Mouse (Mus musculus) midbrain, postnatal 0 days (tissue): Measurements from ENCODE around the gene Pllp. TPM values are rescaled to one million over a fixed set of nuclear protein-coding genes. Genes with fewer than 3 reads are reported as not detected.

Experiments
- ATAC-seq: fragments of 200-750 bp; cut with Nextera tagmentation; 2 replicates; pipeline ENCODE4 v1.8.0; 2017; ENCODE audit warnings: moderate number of reproducible peaks, mild to moderate bottlenecking, moderate TSS enrichment, moderate library complexity; ENCODE audit not compliant: low FRiP score
- DNase-seq: peaks from one replicate; pipeline ENCODE4 v3.0.0-alpha.2; 2015; ENCODE audit warnings: low spot score
- H3K27ac ChIP-seq: fragments of 300-500 bp; sonication (generic); 2 replicates; pipeline ENCODE4 v1.5.1; 2014; ENCODE audit warnings: low read depth, mild to moderate bottlenecking, low read length, mixed read lengths
- H3K27me3 ChIP-seq: fragments of 300-500 bp; sonication (generic); 2 replicates; pipeline ENCODE4 v1.6.1; 2014; ENCODE audit warnings: low read length, control low read depth, mixed read lengths; ENCODE audit not compliant: insufficient read depth
- H3K36me3 ChIP-seq: fragments of 300-500 bp; sonication (generic); 2 replicates; pipeline ENCODE4 v1.6.1; 2014; ENCODE audit warnings: low read length, control low read depth, mixed read lengths; ENCODE audit not compliant: insufficient read depth
- H3K4me1 ChIP-seq: fragments of 300-500 bp; sonication (generic); 2 replicates; pipeline ENCODE4 v1.6.1; 2014; ENCODE audit warnings: mild to moderate bottlenecking, control low read depth, antibody characterized with exemption, low read length, mixed read lengths; ENCODE audit not compliant: insufficient read depth
- H3K4me2 ChIP-seq: fragments of 300-500 bp; sonication (generic); 2 replicates; pipeline ENCODE4 v1.6.1; 2014; ENCODE audit warnings: low read depth, mild to moderate bottlenecking, low read length, mixed read lengths; ENCODE audit not compliant: poor library complexity, severe bottlenecking
- H3K4me3 ChIP-seq: fragments of 300-500 bp; sonication (generic); 2 replicates; pipeline ENCODE4 v1.5.1; 2014; ENCODE audit warnings: low read depth, mild to moderate bottlenecking, low read length, moderate library complexity
- H3K9ac ChIP-seq: fragments of 300-500 bp; sonication (generic); replicated peaks from 2 replicates; pipeline ENCODE4 v1.6.1; 2014; ENCODE audit warnings: mild to moderate bottlenecking, low read length, moderate library complexity, mixed read lengths; ENCODE audit not compliant: poor library complexity, severe bottlenecking
- H3K9me3 ChIP-seq: fragments of 300-500 bp; sonication (generic); 2 replicates; pipeline ENCODE4 v1.6.1; 2016; ENCODE audit warnings: low read length, control low read depth
- CTCF ChIP-seq: IDR thresholded peaks from 2 replicates; pipeline ENCODE4 v1.5.1; 2016; ENCODE audit warnings: antibody characterized with exemption, mild to moderate bottlenecking
- WGBS: fragments of 180-500 bp; shearing (Covaris S2); extraction: QIAGEN DNeasy Blood & Tissue Kit; methylation state at CpG from one replicate; pipeline ENCODE4 v1.1.7; 2014; 5-methylcytosine and 5-hydroxymethylcytosine counted together
- polyA plus RNA-seq: library from polyadenylated mRNA; unstranded; fragments of >200 nt; fragmentation: Nextera tagmentation; extraction: Ambion mirVana; gene quantifications from 2 replicates; pipeline ENCODE4 v1.2.1, GENCODE M21; 2015
- total RNA-seq: library from RNA; depleted of rRNA; stranded (reverse); fragments of >200 nt; gene quantifications from 2 replicates; pipeline ENCODE4 v1.2.3, GENCODE M21; 2014; rRNA removed

The Pllp gene
- total and polyA plus RNA-seq, 2 experiments from 2014 or later: 8.6 to 9.8 TPM

- H3K36me3 ChIP-seq: peaks cover 49% of the 10 kb centered on the region
- no peaks in the 10 kb centered on the region for H3K4me1 ChIP-seq
- DNase-seq (no peak), ATAC-seq (no peak)
- H3K9me3 ChIP-seq: no peaks in the 10 kb centered on the region
- WGBS: 95% methylated on average over 2 of the region's 2 CpGs
- TF ChIP-seq CTCF: no peak
- no peak overlapping the region for H3K4me2 ChIP-seq
- no peak overlapping the region for H3K27ac ChIP-seq
- H3K9ac ChIP-seq: no peak overlapping the region
- H3K4me3 ChIP-seq: no peak overlapping the region
- H3K27me3 ChIP-seq: no peaks in the 10 kb centered on the region
Measured at GRCm38 (mm10) chr8:94633564-94634194, 62.4 kb downstream of the Pllp start.

Other genes with a start within 250 kb of the Pllp start
- gene Cpne2, start 163.3 kb downstream of the Pllp start, total RNA-seq: 42.4 and 46.3 TPM in 2 replicates
- gene Cpne2, start 163.3 kb downstream of the Pllp start, polyA plus RNA-seq: 34.3 and 43.3 TPM in 2 replicates
- gene Rspry1, start 94.3 kb downstream of the Pllp start, total RNA-seq: 42.7 and 53.2 TPM in 2 replicates
- 35.5 and 35.9 TPM in 2 replicates for gene Rspry1, start 94.3 kb downstream of the Pllp start, polyA plus RNA-seq
- 29.2 and 36.3 TPM in 2 replicates for gene Fam192a, start 94.3 kb downstream of the Pllp start, total RNA-seq
- gene Fam192a, start 94.3 kb downstream of the Pllp start, polyA plus RNA-seq: 59.6 and 62.2 TPM in 2 replicates
- gene Arl2bp, start 29.7 kb downstream of the Pllp start, total RNA-seq: 146 and 246 TPM in 2 replicates
- gene Arl2bp, start 29.7 kb downstream of the Pllp start, polyA plus RNA-seq: 180 and 187 TPM in 2 replicates
- not detected in 2 replicates for gene Ccl22, start 49.3 kb upstream of the Pllp start, total RNA-seq
- not detected in 2 replicates for gene Ccl22, start 49.3 kb upstream of the Pllp start, polyA plus RNA-seq
- gene Cx3cl1, start 75.7 kb upstream of the Pllp start, total RNA-seq: 82.0 and 111 TPM in 2 replicates
- gene Cx3cl1, start 75.7 kb upstream of the Pllp start, polyA plus RNA-seq: 105 and 110 TPM in 2 replicates
- 8.5 TPM in 1 of 2 replicates, not detected in the other for gene Ccl17, start 114.2 kb upstream of the Pllp start, total RNA-seq
- gene Ccl17, start 114.2 kb upstream of the Pllp start, polyA plus RNA-seq: 4.4 and 4.7 TPM in 2 replicates
- 101 and 110 TPM in 2 replicates for gene Coq9, start 142.0 kb upstream of the Pllp start, total RNA-seq
- 46.5 and 54.8 TPM in 2 replicates for gene Coq9, start 142.0 kb upstream of the Pllp start, polyA plus RNA-seq
- 60.6 and 62.7 TPM in 2 replicates for gene Ciapin1, start 142.1 kb upstream of the Pllp start, total RNA-seq
- gene Ciapin1, start 142.1 kb upstream of the Pllp start, polyA plus RNA-seq: 162 and 164 TPM in 2 replicates
- 62.5 and 70.5 TPM in 2 replicates for gene Polr2c, start 161.2 kb upstream of the Pllp start, total RNA-seq
- gene Polr2c, start 161.2 kb upstream of the Pllp start, polyA plus RNA-seq: 93.3 and 101 TPM in 2 replicates
- gene Dok4, start 180.1 kb upstream of the Pllp start, total RNA-seq: 154 and 155 TPM in 2 replicates
- gene Dok4, start 180.1 kb upstream of the Pllp start, polyA plus RNA-seq: 95.0 and 104 TPM in 2 replicates
- 5.4 and 6.1 TPM in 2 replicates for gene Ccdc102a, start 221.8 kb upstream of the Pllp start, total RNA-seq
- gene Ccdc102a, start 221.8 kb upstream of the Pllp start, polyA plus RNA-seq: 3.6 and 3.7 TPM in 2 replicates
- gene Adgrg5, start 227.4 kb upstream of the Pllp start, total RNA-seq: not detected in 2 replicates
- 0.17 and 0.21 TPM in 2 replicates for gene Adgrg5, start 227.4 kb upstream of the Pllp start, polyA plus RNA-seq